Mouse (Mus musculus) liver, embryonic 14.5 days (tissue): ENCODE measurements around the gene Elavl1.

Experiments
- CTCF ChIP-seq: IDR thresholded peaks from 2 replicates; pipeline ENCODE4 v1.5.1; 2016; ENCODE audit warnings: antibody characterized with exemption, low read depth, control low read depth
- EP300 ChIP-seq: IDR thresholded peaks from 2 replicates; pipeline ENCODE4 v1.6.1; 2016; ENCODE audit warnings: antibody characterized with exemption, low read depth

GRCm38 (mm10) chr8:4263105-4263791 is 62.0 kb downstream of the Elavl1 start:
- TF ChIP-seq CTCF (no peak), EP300 (no peak)
